Comparison of ENCODE assay signal across 24 mouse cellular contexts in the genomic region with DNA sequence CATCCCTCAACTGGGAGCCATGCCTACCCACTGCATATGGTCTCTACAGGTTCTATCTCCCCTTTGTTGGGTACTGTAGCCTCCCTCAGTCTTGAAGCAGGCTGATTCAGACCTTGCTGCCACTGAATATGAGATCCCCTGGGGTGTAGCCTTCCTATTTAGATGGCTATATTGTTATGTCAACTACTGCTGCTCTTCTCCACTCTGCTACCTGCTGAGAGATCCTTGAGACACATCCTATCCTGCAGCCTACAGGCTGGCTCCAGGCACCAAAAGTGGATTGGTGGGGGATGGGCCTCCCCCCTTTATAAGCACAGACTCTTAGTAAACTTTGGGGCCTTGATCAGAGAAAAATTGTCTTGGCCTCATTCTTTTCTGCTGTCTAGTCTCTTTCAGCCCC. TPM values are rescaled to one million over a fixed set of nuclear protein-coding genes. Genes with fewer than 3 reads are reported as not detected.
"Had no signal": no experiment of that assay in that cellular context is flagged by ENCODE, and none has a peak within 500 bp of the region (broad histone marks: within the 10 kb centered on the region; RNA-seq: fewer than 3 reads in every experiment).

No protein-coding gene starts in this region.

- DNase-seq: gastrocnemius, adult 2 months; gastrocnemius, postnatal 10 days; gastrocnemius, postnatal 25 days; heart, adult 18-20 months; heart, postnatal 10 days; heart, postnatal 4 days; kidney, adult 18-20 months; kidney, adult 8-10 months; kidney, postnatal 10 days; kidney, postnatal 25 days; kidney, postnatal 4 days; layer of hippocampus, adult 9-11 months; layer of hippocampus, postnatal 36 days; liver; liver, embryonic 13.5 days had no signal

RNA-seq across cellular contexts. Expression of a gene that starts 34.4 kb away (rescaled TPM):
- total RNA-seq: gastrocnemius, adult 2 months; gastrocnemius, postnatal 10 days; gastrocnemius, postnatal 25 days; gastrocnemius, postnatal 4 days; granulocyte monocyte progenitor cell, adult 5-6 weeks; heart, adult 18-20 months; heart, adult 8-10 months; heart, postnatal 10 days; heart, postnatal 25 days; heart, postnatal 4 days; layer of hippocampus, adult 2 months; layer of hippocampus, postnatal 14 days; layer of hippocampus, postnatal 36 days; left cerebral cortex, adult 2 months; left cerebral cortex, postnatal 14 days; left cerebral cortex, postnatal 36 days had no signal
